Mouse (Mus musculus) spleen, embryonic (tissue): Measurements from ENCODE around the gene Osgep.
"Not testable (repeated sequence)": the region's sequence is repeated elsewhere in the genome, so short reads cannot be mapped to it uniquely, and the experiment has no call there.

Experiments
- CTCF ChIA-PET: fragments of 350-600 bp; sonication (Branson Sonifier 250); formaldehyde crosslinking; loops from one replicate; lab custom pipeline; 2022; lab: Charles Lee

Gene Osgep

DNA sequence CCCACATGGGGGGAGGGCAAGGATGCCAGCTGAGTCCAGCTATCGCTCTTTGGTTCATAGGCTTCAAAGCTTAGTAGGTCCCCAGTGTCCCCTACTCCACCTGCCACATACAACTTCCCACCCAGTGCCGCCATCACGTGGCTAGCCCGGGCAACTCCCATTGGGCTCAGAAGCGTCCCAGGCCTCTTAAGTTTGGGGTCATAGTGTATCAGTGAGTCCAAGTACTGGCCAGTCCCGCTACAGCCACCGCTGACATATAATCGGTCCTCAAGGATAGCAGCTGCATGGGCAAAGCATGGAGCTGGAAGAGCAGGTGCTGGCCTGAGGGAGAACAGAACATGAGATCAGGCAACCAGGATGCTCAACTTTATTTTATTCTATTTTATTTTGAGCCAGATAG lies 33.1 kb downstream of the Osgep start:
- CTCF ChIA-PET, result no interaction called here

DNA sequence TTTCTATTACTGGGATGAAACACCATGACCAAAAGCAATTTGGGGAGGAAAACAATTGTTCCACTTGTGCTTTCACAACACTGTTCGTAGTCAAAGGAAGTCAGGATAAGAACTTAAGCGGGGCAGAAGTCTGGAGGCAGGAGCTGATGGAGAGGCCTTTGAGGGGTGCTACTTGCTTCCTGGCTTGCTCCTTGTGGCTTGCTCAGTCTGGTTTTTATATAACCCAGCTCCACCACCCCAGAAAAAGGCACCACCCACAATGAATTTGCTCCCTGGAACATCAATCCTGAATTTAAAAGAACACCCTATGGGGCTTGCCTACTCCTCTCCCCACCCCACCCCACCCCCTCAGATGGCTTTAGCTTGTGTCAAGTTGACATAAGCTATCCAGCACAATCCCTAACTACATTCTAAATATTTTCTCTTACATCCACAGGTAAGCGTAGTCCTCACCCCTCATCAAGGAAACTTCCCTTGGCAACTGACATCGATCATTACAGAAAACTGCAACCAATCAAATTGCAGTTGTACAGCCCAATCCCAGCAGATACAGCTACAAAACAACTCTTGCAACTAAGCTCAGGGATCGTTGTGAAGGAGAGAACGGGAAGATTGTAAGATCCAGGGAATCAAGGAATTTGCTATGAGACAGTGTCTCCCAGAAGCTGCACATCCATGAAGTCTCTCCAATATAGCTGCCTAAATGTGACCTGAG lies 48.3 kb downstream of the Osgep start:
- CTCF ChIA-PET, result no interaction called here

DNA sequence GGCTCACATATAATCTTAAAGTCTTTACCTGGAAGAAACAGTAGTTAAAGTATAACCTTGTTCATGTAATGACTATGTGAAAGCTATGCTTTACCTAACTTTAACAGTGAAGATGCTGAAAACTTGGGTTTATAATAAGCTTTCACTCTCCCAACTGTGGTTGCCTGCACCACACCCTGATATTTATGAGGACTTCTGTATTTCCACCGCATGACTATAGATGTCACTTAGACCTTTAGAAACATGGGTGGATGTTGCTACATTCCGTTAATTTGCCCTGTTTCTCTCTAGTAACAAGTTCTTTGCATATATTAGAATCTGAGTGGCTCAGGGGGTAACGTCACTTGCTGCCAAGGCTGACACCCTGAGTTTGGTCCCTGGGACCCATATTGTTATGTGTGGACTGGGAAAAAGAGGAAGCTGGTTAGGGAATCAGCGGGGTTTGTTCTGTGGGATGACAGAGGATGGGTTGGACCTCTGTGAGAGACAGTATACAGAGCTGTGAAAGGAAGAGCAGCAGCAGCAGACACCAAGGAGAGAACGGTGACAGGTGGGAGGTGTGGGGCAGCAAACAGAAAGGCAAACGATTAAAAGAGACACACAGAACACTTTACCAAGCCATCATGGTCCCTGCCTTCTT lies 49.0 kb downstream of the Osgep start:
- CTCF ChIA-PET, result no interaction called here

DNA sequence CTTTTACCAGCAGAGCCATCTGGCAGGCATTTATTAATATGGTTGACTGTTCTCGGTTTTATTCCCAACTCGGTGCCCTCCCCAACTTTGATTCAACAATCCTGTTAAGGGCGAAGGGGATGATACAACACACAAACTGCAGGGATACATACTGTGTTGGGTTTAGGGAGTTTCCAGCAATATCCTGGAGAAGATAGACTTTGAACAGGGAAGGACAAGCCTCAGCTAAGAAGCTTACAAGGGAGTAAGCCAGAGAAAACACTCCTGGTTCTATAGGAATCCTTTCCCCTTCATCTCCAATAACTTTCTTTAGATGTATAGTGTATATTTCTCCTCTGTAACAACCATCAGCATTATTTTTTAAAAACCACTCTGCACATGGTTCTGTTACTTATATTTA lies 49.5 kb downstream of the Osgep start:
- CTCF ChIA-PET, result no interaction called here

DNA sequence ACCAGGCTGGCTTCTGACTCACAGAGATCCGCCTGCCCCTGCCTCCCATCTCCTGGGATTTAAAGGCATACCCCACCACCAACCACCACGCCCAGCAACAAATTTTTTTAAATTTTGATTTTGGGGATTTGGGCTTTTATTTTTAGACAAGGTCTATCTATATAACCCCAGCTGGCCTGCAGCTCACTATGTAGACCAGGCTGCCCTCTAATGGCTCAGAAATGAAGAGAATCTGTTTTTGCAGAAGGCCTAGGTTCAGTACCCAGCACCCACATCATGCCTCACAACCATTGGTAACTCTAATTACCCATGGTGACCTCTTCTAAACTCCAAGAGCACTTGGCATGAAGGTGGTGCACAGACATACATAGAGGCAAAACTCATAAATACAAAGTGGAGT lies 53.4 kb downstream of the Osgep start:
- CTCF ChIA-PET, result no interaction called here

DNA sequence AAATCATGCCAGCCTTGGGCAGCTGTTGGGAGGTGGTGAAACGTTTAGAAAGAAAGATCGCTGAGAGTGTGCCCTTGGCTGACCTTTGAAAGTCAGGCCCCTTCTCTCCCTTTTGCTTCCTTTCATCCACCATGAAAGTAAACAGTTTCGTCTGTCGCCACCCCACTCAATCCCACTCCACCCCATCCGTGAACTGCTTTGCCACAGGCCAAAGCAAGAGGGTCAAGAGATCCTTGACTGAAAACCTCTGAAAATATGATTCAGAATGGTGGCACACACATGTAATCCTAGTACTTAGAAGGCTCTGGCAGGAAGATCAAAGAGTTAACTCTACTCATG lies 53.9 kb downstream of the Osgep start:
- CTCF ChIA-PET, result no interaction called here

DNA sequence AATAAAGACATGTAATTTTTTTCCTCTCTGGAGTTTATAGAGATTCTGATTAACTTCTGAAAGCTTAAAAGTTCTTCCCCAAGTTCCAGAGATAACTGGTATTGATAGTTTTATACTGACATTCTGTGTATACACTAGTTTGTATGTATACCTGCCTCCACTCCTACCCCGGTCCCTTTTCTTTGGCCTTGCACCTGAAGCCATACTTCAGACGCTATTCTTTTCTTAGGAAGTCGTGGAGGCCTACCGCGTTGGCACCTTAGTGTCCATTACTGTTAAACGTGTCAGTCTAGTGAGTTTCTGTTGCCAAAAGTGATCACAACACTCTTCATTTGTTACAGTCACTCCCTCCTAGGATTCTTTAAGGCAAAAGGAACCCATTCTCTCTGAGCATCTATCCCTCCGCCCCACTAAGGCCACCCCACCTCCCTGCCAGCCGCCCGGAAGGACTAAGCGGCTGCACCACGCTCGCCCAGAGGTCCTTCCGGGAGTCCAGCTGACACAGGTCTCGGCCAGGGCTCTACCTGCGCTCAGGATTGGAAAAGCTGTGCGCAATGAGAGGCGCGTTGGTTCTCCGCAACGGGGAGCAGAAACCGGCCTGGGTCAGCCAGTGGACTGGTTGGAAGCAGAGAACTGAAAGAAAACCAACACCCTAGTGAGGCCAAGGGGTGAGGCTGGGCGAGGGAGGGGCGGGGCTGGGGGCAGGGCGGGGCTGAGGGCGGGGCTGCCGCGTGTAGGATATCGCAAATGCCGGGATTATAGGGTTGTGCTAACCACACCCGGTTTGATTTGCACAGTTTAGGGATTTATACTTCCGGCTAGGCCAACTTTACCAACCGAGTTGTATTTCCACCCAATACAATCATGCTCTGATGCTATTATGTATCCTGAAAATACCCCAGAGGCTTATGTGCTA lies 54.5 kb downstream of the Osgep start, which contains the start of gene Tep1:
Gene Tep1 (minus strand): TSS at position 672 of the 916 bp plus-strand sequence.
- CTCF ChIA-PET, result no interaction called here

DNA sequence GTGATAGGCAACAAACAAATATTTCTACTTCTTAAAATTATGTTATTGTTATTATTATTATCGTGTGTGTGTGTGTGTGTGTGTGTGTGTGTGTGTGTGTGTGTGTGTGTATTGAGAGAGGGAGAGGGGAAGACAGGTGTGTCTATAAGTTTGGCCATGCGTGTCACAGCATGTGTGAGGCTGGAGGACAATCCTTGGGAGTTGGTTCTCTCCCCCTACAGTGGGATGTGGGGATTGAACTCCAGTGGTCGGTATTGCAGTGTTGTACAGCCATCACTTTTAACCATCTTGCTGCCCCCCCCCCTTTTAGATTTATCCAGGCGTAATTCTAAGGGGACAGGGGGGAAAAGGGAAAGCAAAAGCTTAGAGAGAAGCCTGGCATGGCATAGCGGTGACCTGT lies 56.0 kb downstream of the Osgep start:
- CTCF ChIA-PET, result interaction anchor here (0.5 kb wide), 1 partner anchor 64 kb away, joined by 5 read pairs; no protein-coding TSS in a partner anchor

DNA sequence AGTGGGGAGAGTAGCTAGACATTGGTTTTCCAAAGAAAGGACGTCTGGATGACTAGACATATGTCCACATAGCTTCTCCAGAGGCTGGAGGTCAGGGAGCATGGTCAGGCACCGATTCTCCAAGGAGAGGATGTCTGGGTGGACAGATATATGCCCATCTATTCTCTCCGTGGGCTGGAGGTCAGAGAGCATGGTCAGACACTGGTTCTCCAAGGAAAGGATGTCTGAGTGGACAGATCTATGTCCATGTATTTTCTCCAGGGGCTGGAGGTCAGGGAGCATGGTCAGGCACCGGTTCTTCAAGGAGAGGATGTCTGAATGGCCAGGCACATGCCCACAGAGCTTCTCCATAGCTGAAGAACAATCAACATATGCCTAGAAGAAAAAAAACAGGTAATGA lies 56.5 kb downstream of the Osgep start:
- CTCF ChIA-PET, result interaction anchor here (0.5 to 0.6 kb wide), 2 partner anchors 64 to 245 kb away, joined by 4 to 5 read pairs; no protein-coding TSS in a partner anchor

DNA sequence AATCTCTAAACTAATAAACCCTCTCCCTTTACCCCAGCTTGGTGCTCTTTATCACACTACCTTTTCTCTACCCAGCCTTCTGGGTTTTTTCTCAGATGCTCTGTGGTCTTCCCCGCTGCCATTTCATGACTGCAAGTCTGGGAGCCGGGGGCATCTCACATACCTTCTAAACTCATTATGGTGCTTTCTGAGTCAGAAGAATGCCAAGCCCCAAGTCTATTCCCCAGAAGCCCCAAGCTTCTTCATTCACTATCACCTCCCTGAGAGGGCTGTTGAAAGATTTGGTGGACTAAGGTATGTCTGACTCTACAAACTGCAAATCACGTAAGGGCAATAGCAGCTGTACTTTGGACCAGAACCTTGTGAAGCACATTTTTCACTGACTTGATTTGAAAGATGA lies 57.7 kb downstream of the Osgep start:
- CTCF ChIA-PET, result no interaction called here

DNA sequence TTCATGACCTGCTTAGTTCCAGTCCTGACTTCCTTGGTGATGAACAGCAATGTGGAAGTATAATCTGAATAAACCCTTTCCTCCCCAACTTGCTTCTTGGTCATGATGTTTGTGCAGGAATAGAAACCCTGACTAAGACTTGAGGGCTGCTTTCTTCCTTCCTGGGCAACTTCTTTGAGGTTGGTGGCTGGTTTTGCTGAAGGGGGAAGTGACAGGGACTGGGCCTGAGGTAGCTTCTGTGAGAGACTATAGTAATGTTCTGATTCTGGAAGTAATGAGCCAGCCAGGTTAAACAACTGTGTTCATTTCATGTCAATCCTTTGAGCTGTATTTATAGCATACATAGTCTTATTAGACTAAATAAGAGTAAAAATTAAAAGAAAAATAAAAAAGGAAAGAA lies 59.7 kb downstream of the Osgep start:
- CTCF ChIA-PET, result not testable (repeated sequence)

DNA sequence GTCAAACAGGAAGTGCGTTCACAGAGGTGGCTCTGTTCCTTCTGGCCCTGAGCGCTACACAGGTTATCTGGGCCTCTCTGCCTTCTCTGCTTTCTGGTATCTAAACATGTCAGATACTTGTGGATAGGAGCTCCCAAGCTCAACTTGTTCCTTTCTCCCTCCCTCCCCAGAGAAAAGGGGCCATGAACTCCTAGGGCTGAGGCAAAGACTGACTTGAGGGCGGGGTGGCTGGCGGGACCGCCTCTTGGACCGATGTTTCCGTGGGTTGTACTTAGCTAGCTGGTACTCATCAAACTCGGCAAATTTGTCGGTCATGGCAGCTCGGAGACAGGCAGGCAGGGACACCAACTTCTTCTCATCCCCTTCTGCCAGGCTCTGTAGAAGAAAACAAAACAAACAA lies 62.1 kb downstream of the Osgep start:
- CTCF ChIA-PET, result interaction anchor here (0.6 kb wide), 1 partner anchor 12 kb away, joined by 3 read pairs; no protein-coding TSS in a partner anchor
